Mouse (Mus musculus): ENCODE data around the gene Cntn6. TPM values are rescaled to one million over a fixed set of nuclear protein-coding genes. Genes with fewer than 3 reads are reported as not detected.

Gene Cntn6
- polyA plus RNA-seq, 1 experiment: not detected

DNA sequence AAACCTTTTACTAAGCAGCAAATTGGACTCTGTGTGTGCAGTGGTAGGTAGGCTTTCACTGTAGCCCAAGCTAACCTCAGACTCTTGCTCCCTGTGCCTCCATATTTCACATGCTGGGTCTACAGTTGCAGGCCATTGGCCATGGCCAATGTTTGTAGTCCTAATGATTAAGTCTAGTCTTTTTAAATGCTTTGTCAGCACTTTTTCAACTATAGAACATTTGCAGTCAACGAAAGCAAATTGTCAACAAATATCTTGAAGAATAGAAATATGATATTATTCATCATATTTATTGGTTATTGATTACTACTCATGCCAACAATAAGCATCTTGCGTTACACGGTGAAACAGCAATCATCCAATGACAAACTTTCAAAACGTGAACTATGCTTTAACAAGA lies 246.4 kb downstream of the Cntn6 start:
- WGBS: 81% methylated on average over 4 of the region's 4 CpGs
- no peaks in the 10 kb centered on the region for H3K4me1 ChIP-seq (ENCODE audit: control insufficient read depth, insufficient read depth, insufficient read length, low read length)
- no peak overlapping the region for H3K4me3 ChIP-seq (ENCODE audit: low read depth, low read length)
- TF ChIP-seq CTCF (IDR thresholded peaks at IDR 0.05; ENCODE audit: extremely low read depth, insufficient read length, insufficient replicate concordance, low read depth, low read length) (no peak), POLR2A (IDR thresholded peaks at IDR 0.05; ENCODE audit: low read depth, low read length) (no peak)
- no peaks in the 10 kb centered on the region for H3K27me3 ChIP-seq (ENCODE audit: control insufficient read depth, insufficient read depth, low read length)
- H3K36me3 ChIP-seq (ENCODE audit: control insufficient read depth, insufficient read depth, low read length): no peaks in the 10 kb centered on the region
- H3K27ac ChIP-seq (ENCODE audit: insufficient read depth, low read depth, low read length): no peak overlapping the region

GRCm38 (mm10) chr6:104758125-104758524 lies 265.5 kb downstream of the Cntn6 start:
- Histone ChIP-seq H3K4me1 (ENCODE audit: control insufficient read depth, insufficient read depth, insufficient read length, low read length) (no peaks in the 10 kb centered on the region), H3K27ac (ENCODE audit: insufficient read depth, low read depth, low read length) (no peak overlapping the region), H3K27me3 (ENCODE audit: control insufficient read depth, insufficient read depth, low read length) (no peaks in the 10 kb centered on the region), H3K36me3 (ENCODE audit: control insufficient read depth, insufficient read depth, low read length) (no peaks in the 10 kb centered on the region), H3K4me3 (ENCODE audit: low read depth, low read length) (no peak overlapping the region)
- no peak for TF ChIP-seq POLR2A (IDR thresholded peaks at IDR 0.05; ENCODE audit: low read depth, low read length)
- no peak for TF ChIP-seq CTCF (IDR thresholded peaks at IDR 0.05; ENCODE audit: extremely low read depth, insufficient read length, insufficient replicate concordance, low read depth, low read length)

DNA sequence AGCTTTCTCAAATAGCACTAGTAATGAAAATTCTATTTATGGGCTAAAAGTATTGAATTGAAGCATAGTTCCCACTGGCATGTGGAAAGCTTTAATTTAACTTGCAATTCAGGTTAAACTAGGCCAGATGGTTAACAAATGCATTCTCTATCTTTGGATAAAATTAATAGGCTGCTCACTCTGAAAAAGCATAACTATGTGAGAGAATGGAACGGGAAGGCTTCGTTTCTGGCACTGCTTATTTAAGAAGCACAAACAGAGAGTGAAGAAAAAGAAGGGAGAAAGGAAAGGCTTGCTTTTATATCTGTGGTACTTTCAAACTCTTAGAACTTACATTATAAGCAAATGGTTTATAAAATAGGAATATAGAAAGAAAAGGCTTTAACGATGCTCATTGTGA lies 268.6 kb downstream of the Cntn6 start:
- Histone ChIP-seq H3K27ac (ENCODE audit: insufficient read depth, low read depth, low read length) (no peak overlapping the region), H3K4me1 (ENCODE audit: control insufficient read depth, insufficient read depth, insufficient read length, low read length) (no peaks in the 10 kb centered on the region), H3K4me3 (ENCODE audit: low read depth, low read length) (no peak overlapping the region), H3K27me3 (ENCODE audit: control insufficient read depth, insufficient read depth, low read length) (no peaks in the 10 kb centered on the region), H3K36me3 (ENCODE audit: control insufficient read depth, insufficient read depth, low read length) (no peaks in the 10 kb centered on the region)
- 88% methylated on average over 3 of the region's 3 CpGs for WGBS
- TF ChIP-seq CTCF (IDR thresholded peaks at IDR 0.05; ENCODE audit: extremely low read depth, insufficient read length, insufficient replicate concordance, low read depth, low read length): no peak

GRCm38 (mm10) chr6:104783891-104784290 lies 291.3 kb downstream of the Cntn6 start:
- Histone ChIP-seq H3K27ac (ENCODE audit: insufficient read depth, low read depth, low read length) (no peak overlapping the region), H3K27me3 (ENCODE audit: control insufficient read depth, insufficient read depth, low read length) (no peaks in the 10 kb centered on the region), H3K36me3 (ENCODE audit: control insufficient read depth, insufficient read depth, low read length) (no peaks in the 10 kb centered on the region), H3K4me3 (ENCODE audit: low read depth, low read length) (no peak overlapping the region), H3K4me1 (ENCODE audit: control insufficient read depth, insufficient read depth, insufficient read length, low read length) (no peaks in the 10 kb centered on the region)
- TF ChIP-seq CTCF (IDR thresholded peaks at IDR 0.05; ENCODE audit: extremely low read depth, insufficient read length, insufficient replicate concordance, low read depth, low read length) (no peak), POLR2A (IDR thresholded peaks at IDR 0.05; ENCODE audit: low read depth, low read length) (no peak)
- WGBS: 83% methylated on average over 3 of the region's 3 CpGs

DNA sequence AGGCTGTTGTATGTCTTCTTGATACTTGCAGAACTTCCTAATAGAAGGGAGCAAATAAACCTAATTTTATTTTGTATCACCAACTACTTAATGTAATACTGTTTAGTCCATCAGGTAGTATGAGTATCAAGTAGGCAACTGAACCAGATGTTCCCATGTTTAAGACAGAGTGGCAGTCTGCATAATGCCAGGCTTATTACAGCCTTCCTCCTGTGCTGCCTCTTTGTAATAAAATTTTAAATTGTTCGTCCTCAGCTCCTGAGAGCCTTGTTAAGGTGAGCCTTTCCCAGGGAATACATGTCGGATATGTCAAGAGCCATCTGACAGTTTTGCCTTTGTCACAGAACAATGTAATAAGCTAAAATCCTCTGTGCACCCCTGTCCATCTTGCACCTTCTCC lies 294.9 kb downstream of the Cntn6 start:
- TF ChIP-seq POLR2A (IDR thresholded peaks at IDR 0.05; ENCODE audit: low read depth, low read length) (no peak), CTCF (IDR thresholded peaks at IDR 0.05; ENCODE audit: extremely low read depth, insufficient read length, insufficient replicate concordance, low read depth, low read length) (no peak)
- Histone ChIP-seq H3K4me1 (ENCODE audit: control insufficient read depth, insufficient read depth, insufficient read length, low read length) (no peaks in the 10 kb centered on the region), H3K4me3 (ENCODE audit: low read depth, low read length) (no peak overlapping the region), H3K27me3 (ENCODE audit: control insufficient read depth, insufficient read depth, low read length) (no peaks in the 10 kb centered on the region), H3K36me3 (ENCODE audit: control insufficient read depth, insufficient read depth, low read length) (no peaks in the 10 kb centered on the region), H3K27ac (ENCODE audit: insufficient read depth, low read depth, low read length) (no peak overlapping the region)
- WGBS: 74% methylated on average over 2 of the region's 2 CpGs

GRCm38 (mm10) chr6:104808526-104808925 lies 315.9 kb downstream of the Cntn6 start:
- 24% methylated on average over 4 of the region's 4 CpGs for WGBS
- Histone ChIP-seq H3K27me3 (ENCODE audit: control insufficient read depth, insufficient read depth, low read length) (no peaks in the 10 kb centered on the region), H3K36me3 (ENCODE audit: control insufficient read depth, insufficient read depth, low read length) (no peaks in the 10 kb centered on the region), H3K27ac (ENCODE audit: insufficient read depth, low read depth, low read length) (no peak overlapping the region), H3K4me3 (ENCODE audit: low read depth, low read length) (no peak overlapping the region), H3K4me1 (ENCODE audit: control insufficient read depth, insufficient read depth, insufficient read length, low read length) (no peaks in the 10 kb centered on the region)
- no peak for TF ChIP-seq POLR2A (IDR thresholded peaks at IDR 0.05; ENCODE audit: low read depth, low read length)
- TF ChIP-seq CTCF (IDR thresholded peaks at IDR 0.05; ENCODE audit: extremely low read depth, insufficient read length, insufficient replicate concordance, low read depth, low read length): no peak

GRCm38 (mm10) chr6:104815610-104816009 lies 323.0 kb downstream of the Cntn6 start:
- Histone ChIP-seq H3K27me3 (ENCODE audit: control insufficient read depth, insufficient read depth, low read length) (no peaks in the 10 kb centered on the region), H3K4me1 (ENCODE audit: control insufficient read depth, insufficient read depth, insufficient read length, low read length) (no peaks in the 10 kb centered on the region), H3K36me3 (ENCODE audit: control insufficient read depth, insufficient read depth, low read length) (no peaks in the 10 kb centered on the region), H3K4me3 (ENCODE audit: low read depth, low read length) (no peak overlapping the region), H3K27ac (ENCODE audit: insufficient read depth, low read depth, low read length) (no peak overlapping the region)
- 81% methylated on average over 2 of the region's 2 CpGs for WGBS
- TF ChIP-seq POLR2A (IDR thresholded peaks at IDR 0.05; ENCODE audit: low read depth, low read length) (no peak), CTCF (IDR thresholded peaks at IDR 0.05; ENCODE audit: extremely low read depth, insufficient read length, insufficient replicate concordance, low read depth, low read length) (no peak)

- TF ChIP-seq CTCF (IDR thresholded peaks at IDR 0.05; ENCODE audit: extremely low read depth, insufficient read length, insufficient replicate concordance, low read depth, low read length) (no peak), POLR2A (IDR thresholded peaks at IDR 0.05; ENCODE audit: low read depth, low read length) (no peak)
- Histone ChIP-seq H3K27me3 (ENCODE audit: control insufficient read depth, insufficient read depth, low read length) (no peaks in the 10 kb centered on the region), H3K4me3 (ENCODE audit: low read depth, low read length) (no peak overlapping the region), H3K36me3 (ENCODE audit: control insufficient read depth, insufficient read depth, low read length) (no peaks in the 10 kb centered on the region), H3K27ac (ENCODE audit: insufficient read depth, low read depth, low read length) (no peak overlapping the region), H3K4me1 (ENCODE audit: control insufficient read depth, insufficient read depth, insufficient read length, low read length) (no peaks in the 10 kb centered on the region)
- WGBS: 88% methylated on average over 1 of the region's 1 CpGs
These were observed 387.1 kb downstream of the Cntn6 start for GRCm38 (mm10) chr6:104879711-104880110.
